Mouse (Mus musculus) stomach, postnatal 0 days (tissue): ENCODE data around the gene Ofd1.

ENCODE experiments used
- CTCF ChIP-seq: IDR thresholded peaks from 2 replicates; pipeline ENCODE4 v1.5.1; 2016; ENCODE audit warnings: antibody characterized with exemption, low read depth, mild to moderate bottlenecking, moderate library complexity
- EP300 ChIP-seq: optimal IDR thresholded peaks from 2 replicates; pipeline ENCODE3; 2016; ENCODE audit warnings: antibody characterized with exemption

- no peak for TF ChIP-seq CTCF
- TF ChIP-seq EP300: no peak
These were observed 53.8 kb downstream of the Ofd1 start for GRCm38 (mm10) chrX:166386656-166387055.
